Mouse (Mus musculus) liver, embryonic 13.5 days (tissue): ENCODE measurements around the gene Arhgef6. TPM values are rescaled to one million over a fixed set of nuclear protein-coding genes. Genes with fewer than 3 reads are reported as not detected.

Experiments
- ATAC-seq: fragments of 200-750 bp; cut with Nextera tagmentation; 2 replicates; pipeline ENCODE4 v1.8.0; 2017; ENCODE audit warnings: low read depth, mild to moderate bottlenecking, moderate number of reproducible peaks, moderate library complexity
- DNase-seq: peaks from one replicate; pipeline ENCODE4 v3.0.0; 2022
- H3K27ac ChIP-seq: fragments of 300-500 bp; sonication (generic); 2 replicates; pipeline ENCODE4 v1.5.1; 2015; ENCODE audit warnings: moderate library complexity, mild to moderate bottlenecking, inconsistent platforms
- H3K27me3 ChIP-seq: fragments of 300-500 bp; sonication (generic); 2 replicates; pipeline ENCODE4 v1.6.1; 2015; ENCODE audit warnings: mild to moderate bottlenecking, inconsistent platforms
- H3K36me3 ChIP-seq: fragments of 300-500 bp; sonication (generic); 2 replicates; pipeline ENCODE4 v1.6.1; 2015; ENCODE audit warnings: mild to moderate bottlenecking, inconsistent platforms
- H3K4me1 ChIP-seq: fragments of 300-500 bp; sonication (generic); replicated peaks from 2 replicates; pipeline ENCODE4 v1.6.1; 2015; ENCODE audit warnings: inconsistent platforms
- H3K4me2 ChIP-seq: fragments of 300-500 bp; sonication (generic); 2 replicates; pipeline ENCODE4 v1.6.1; 2015; ENCODE audit warnings: inconsistent platforms, mild to moderate bottlenecking, moderate library complexity
- H3K4me3 ChIP-seq: fragments of 300-500 bp; sonication (generic); replicated peaks from 2 replicates; pipeline ENCODE4 v1.5.1; 2015; ENCODE audit warnings: mild to moderate bottlenecking, inconsistent platforms
- H3K9ac ChIP-seq: fragments of 300-500 bp; sonication (generic); 2 replicates; pipeline ENCODE4 v1.6.1; 2015; ENCODE audit warnings: mild to moderate bottlenecking, inconsistent platforms
- H3K9me3 ChIP-seq: fragments of 300-500 bp; sonication (generic); replicated peaks from 2 replicates; pipeline ENCODE4 v1.6.1; 2016; ENCODE audit warnings: inconsistent platforms
- WGBS: fragments of 180-500 bp; shearing (Covaris S2); methylation state at CpG from one replicate; pipeline ENCODE4 v1.1.7; 2015; ENCODE audit not compliant: insufficient replicate concordance; 5-methylcytosine and 5-hydroxymethylcytosine counted together
- polyA plus RNA-seq: library from polyadenylated mRNA; unstranded; fragments of >200 nt; fragmentation: Nextera tagmentation; extraction: Ambion mirVana; gene quantifications from 2 replicates; pipeline ENCODE4 v1.2.1, GENCODE M21; 2015

Arhgef6 gene
- polyA plus RNA-seq = 3.3 and 4.6 TPM in 2 replicates

DNA sequence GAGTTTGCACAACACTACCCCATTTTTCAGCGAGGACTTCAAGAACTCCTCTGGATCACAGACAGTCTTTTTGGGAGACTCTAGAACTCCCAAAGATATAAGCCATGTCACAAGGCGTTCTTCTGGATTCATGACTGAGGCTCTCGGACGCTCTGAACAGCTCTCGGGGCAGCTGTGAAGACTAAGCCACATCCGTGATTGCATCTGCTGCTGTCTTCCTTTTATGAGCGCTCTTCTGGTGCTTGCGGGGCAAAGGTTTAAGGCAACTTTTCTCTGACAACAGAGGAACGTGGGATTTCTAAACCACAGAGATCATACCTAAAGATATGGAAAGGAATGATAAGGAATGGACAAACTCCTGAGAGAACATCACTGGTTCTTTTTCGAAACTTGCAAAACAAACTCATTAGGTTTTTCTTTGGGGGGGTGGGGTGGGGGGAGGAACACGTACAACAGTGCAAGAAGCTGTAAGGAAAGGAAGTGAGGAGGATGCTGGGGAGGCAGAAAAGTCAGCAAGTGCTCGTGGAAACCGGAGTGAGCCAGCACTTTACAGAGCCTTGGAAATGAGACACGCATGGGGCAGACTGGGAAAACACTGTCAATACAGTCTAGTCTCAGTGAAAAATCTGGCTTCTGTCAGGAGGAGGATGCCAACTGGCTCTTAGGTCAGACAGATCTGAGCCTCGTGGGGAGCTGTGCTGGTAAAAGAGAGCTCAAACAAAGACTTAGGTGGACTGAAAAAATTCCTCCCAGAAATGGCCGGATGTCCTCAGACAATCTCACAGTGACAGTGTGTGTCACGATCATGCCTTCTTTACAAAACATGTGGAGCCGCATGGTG, at the start of gene Arhgef6:
Gene Arhgef6 (minus strand): TSS at position 359 of the 841 bp plus-strand sequence.
- Histone ChIP-seq H3K27ac (no peak within 1 kb of the TSS), H3K36me3 (no peaks in the 10 kb centered on the region), H3K27me3 (no peaks in the 10 kb centered on the region), H3K4me1 (no peaks in the 10 kb centered on the region; the same call in 1 of the 2 replicates), H3K4me2 (peak within 1 kb of the TSS; percentile 24), H3K9ac (no peak within 1 kb of the TSS), H3K4me3 (no peak within 1 kb of the TSS), H3K9me3 (no peaks in the 10 kb centered on the region)
- DNase-seq = no peak
- 26% methylated on average over 18 of the region's 18 CpGs for WGBS
- ATAC-seq = no peak

DNA sequence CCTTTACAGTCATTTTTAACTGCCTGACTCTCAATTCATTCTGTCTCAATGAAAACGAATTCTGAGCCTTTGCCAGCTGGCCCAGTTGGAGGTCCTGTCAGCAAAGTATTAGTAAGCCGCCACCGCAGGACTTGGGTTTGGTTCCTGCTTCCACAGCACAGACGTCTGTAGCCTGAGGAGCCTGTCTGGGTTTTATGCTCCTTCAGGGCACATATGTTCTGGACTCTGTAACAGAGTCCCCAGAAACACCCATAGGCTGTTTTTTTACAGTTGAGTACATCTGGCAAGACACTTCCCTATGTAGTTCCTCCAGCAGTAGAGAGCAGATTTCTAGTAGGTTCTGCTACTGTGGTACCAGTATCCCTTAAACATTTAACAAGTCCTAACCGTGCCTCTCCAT, 42.4 kb upstream of the Arhgef6 start:
- Histone ChIP-seq H3K27ac (no peak overlapping the region), H3K9me3 (no peaks in the 10 kb centered on the region), H3K36me3 (peaks cover 75% of the 10 kb centered on the region), H3K4me3 (no peak overlapping the region), H3K27me3 (no peaks in the 10 kb centered on the region), H3K4me1 (no peaks in the 10 kb centered on the region), H3K9ac (no peak overlapping the region), H3K4me2 (no peak overlapping the region)
- DNase-seq (no peak), ATAC-seq (no peak)
- 74% methylated on average over 5 of the region's 5 CpGs for WGBS

DNA sequence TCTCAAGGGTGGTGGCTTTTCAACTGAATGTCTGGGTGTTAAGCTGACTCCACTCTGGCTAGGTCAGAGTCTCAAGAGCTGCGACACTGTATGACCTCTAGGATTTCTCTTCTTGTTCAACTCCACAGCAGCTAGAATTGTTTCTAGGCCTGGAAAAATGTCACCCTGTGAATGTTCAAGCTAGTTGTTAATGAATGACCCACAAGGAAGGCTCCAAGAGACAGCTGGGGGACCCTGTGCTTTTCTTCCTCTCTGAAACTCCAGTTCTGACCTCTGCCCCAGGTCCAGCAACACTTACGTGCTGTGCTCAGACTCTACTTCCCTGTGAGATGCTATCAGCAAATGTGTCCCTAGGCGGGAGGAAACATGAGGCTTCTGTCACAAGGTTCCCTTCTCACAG, 40.0 kb upstream of the Arhgef6 start:
- Histone ChIP-seq H3K36me3 (peaks cover 53% of the 10 kb centered on the region), H3K4me1 (peaks cover 9% of the 10 kb centered on the region), H3K4me3 (no peak overlapping the region), H3K27ac (no peak overlapping the region; the same call in 1 of the 2 replicates), H3K4me2 (no peak overlapping the region), H3K27me3 (no peaks in the 10 kb centered on the region), H3K9me3 (no peaks in the 10 kb centered on the region), H3K9ac (no peak overlapping the region)
- ATAC-seq = no peak
- WGBS = 77% methylated on average over 3 of the region's 3 CpGs
- DNase-seq = no peak

DNA sequence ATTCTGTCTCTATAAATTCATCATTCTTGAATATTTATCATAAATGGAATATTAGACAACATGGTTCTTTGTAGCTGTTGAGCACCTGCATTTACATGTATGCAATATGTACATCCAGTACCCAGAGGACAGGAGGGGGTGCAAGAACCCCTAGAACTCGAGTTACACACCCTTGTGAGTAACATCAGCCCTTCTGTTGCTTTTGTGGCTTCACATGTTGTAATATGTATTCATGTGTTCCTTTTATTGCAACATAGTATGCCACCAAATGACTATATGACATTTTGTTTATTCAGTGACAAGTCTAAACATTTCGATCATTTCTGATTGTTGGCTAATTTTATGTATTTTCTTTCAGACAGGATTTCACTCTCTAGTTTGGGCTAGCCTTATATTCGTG, 38.6 kb upstream of the Arhgef6 start:
- Histone ChIP-seq H3K9ac (no peak overlapping the region), H3K9me3 (no peaks in the 10 kb centered on the region), H3K27me3 (no peaks in the 10 kb centered on the region), H3K4me3 (no peak overlapping the region), H3K27ac (no peak overlapping the region), H3K36me3 (peaks cover 45% of the 10 kb centered on the region), H3K4me2 (no peak overlapping the region), H3K4me1 (peaks cover 24% of the 10 kb centered on the region)
- no peak for ATAC-seq
- no peak for DNase-seq
- 72% methylated on average over 3 of the region's 3 CpGs for WGBS

DNA sequence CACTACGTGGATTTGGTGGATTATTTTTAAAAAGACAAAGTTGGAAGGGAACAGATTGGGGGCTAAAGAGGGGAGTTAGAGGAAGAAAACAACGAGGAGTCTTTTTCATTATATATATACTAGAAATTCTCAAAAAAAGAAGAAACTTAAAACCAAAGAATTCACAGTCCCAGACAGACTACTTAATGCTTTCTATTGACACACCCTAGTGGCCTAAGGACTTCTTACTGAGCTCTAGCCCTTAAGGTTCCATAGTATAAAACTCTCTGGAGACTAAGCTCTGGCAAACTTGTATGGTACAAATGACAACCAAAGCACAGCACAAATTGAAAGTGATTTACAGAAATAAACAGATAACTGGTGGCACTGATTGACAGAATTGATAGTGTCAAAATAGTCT, 35.5 kb upstream of the Arhgef6 start:
- H3K9ac ChIP-seq = peak overlapping the region; percentile 47
- ATAC-seq = no peak

DNA sequence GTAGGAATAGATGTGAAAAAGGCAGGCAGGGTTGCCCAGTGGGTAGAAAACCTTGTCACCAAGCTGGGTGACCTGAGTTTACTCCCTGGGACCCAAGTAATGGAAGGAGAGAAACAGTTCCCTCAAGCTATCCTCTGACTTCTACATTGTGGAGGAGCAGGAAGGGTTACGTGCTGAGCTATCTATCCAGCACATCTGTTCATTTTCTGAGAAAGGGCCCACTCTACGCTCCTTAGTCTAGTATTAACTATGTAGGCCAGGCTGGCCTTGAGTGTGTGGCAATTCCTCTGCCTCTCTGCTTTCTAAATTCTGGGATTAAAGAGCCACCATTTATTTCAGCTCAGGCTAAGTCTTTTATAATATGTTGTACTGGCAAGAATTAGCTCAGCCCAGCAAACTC, 35.0 kb upstream of the Arhgef6 start:
- peaks cover 17% of the 10 kb centered on the region for H3K36me3 ChIP-seq
- peak overlapping the region; percentile 47 for H3K9ac ChIP-seq
- peak overlapping the region; percentile 48 for H3K4me2 ChIP-seq
- H3K27me3 ChIP-seq = no peaks in the 10 kb centered on the region
- H3K27ac ChIP-seq = peak overlapping the region; percentile 85
- no peak overlapping the region for H3K4me3 ChIP-seq
- ATAC-seq = peak; percentile 98
- no peaks in the 10 kb centered on the region for H3K9me3 ChIP-seq
- H3K4me1 ChIP-seq = peaks cover 38% of the 10 kb centered on the region
- WGBS = 35% methylated on average over 2 of the region's 2 CpGs
- DNase-seq = peak; percentile 56

More for the DNA sequence above, 35.5 kb upstream of the Arhgef6 start:
- H3K36me3 ChIP-seq = peaks cover 20% of the 10 kb centered on the region
- DNase-seq = no peak
- H3K27ac ChIP-seq = peak overlapping the region; percentile 85
- no peak overlapping the region for H3K4me3 ChIP-seq
- no peaks in the 10 kb centered on the region for H3K9me3 ChIP-seq
- H3K4me1 ChIP-seq = peaks cover 38% of the 10 kb centered on the region
- WGBS = 41% methylated on average over 2 of the region's 2 CpGs
- H3K4me2 ChIP-seq = peak overlapping the region; percentile 48
- no peaks in the 10 kb centered on the region for H3K27me3 ChIP-seq

DNA sequence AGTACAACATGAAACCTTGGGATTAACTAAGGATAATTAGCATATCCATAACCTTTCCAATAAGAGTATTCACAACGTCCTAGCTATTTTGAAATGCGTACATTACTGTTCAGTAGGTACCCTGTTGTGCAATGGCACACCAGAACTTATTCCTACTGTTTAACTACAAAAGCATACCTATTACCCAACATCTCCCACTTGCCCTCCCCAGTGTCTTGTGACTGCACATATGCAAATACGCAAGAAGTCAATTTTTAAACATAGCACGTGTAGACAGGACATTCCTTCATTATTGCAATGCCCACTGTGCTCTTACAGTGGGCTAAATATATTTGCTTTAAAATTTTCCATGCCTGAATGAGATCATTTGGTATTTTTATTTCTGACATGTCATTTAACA, 34.4 kb upstream of the Arhgef6 start:
- DNase-seq = no peak
- Histone ChIP-seq H3K36me3 (peaks cover 13% of the 10 kb centered on the region), H3K4me3 (no peak overlapping the region), H3K27ac (peak overlapping the region; percentile 85), H3K9ac (peak overlapping the region; percentile 36; the same call in 1 of the 2 replicates), H3K27me3 (no peaks in the 10 kb centered on the region), H3K4me1 (peaks cover 38% of the 10 kb centered on the region), H3K4me2 (no peak overlapping the region), H3K9me3 (no peaks in the 10 kb centered on the region)
- WGBS = 61% methylated on average over 4 of the region's 4 CpGs
- ATAC-seq = no peak

DNA sequence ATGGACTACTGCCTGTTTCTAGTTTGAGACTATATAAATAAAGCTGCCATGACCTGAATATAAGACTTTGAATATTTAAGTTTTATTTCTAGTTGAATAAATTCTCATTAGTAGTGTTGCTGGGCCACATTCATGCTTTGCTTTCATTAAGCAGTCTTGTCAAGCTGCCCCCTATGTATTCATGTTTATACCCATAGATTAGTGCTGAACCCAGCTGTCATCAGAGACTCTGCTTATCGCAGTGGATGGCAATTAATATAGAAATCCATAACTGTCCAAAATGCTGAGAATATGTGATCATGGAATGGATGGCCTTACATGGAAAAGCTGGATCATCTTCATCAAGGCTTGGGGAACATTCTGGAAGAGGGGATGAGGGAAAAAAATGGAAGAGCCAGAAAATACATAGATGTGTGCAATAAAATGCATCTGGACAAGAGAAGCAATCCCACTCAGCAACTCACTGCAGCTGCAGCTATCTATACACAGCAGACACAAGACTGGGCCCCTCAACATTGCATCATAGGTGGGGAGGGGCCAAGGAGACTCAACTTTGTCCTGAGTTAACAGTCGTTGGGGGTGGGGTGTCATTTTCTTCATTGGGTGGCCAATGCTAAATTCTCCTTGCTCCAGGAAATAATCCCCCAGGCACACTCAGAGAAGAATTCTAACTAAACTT, 26.5 kb upstream of the Arhgef6 start:
- H3K36me3 ChIP-seq = no peaks in the 10 kb centered on the region
- H3K9ac ChIP-seq = peak overlapping the region; percentile 39; the same call in 1 of the 2 replicates
- H3K27me3 ChIP-seq = no peaks in the 10 kb centered on the region
- DNase-seq = peak; percentile 75
- no peaks in the 10 kb centered on the region for H3K9me3 ChIP-seq
- peak; percentile 98 for ATAC-seq
- no peak overlapping the region for H3K4me3 ChIP-seq
- H3K27ac ChIP-seq = peak overlapping the region; percentile 93
- H3K4me1 ChIP-seq = peaks cover 34% of the 10 kb centered on the region
- peak overlapping the region; percentile 43 for H3K4me2 ChIP-seq
- WGBS = 33% methylated on average over 2 of the region's 2 CpGs

DNA sequence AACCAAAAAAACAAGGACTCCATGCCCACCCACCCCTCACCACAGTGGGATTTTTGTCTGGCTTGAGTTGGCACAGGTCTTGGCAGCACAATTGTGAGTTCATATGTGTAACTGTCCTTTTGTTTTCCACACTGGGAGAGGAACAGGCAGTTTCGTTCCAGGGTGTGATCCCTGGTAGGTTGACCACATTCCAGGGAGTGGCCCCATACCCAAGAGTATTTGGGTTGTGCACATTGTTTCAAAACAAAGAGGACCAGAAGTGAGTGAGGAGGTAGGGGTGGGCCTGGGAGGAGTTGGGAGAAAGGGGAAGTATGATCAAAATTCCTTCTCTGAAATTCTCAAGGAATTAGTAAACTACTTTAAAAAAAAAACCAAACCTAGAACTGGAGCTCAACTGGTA, 20.8 kb upstream of the Arhgef6 start:
- Histone ChIP-seq H3K9ac (no peak overlapping the region), H3K4me1 (peaks cover 19% of the 10 kb centered on the region), H3K36me3 (no peaks in the 10 kb centered on the region), H3K9me3 (no peaks in the 10 kb centered on the region), H3K27me3 (no peaks in the 10 kb centered on the region), H3K4me2 (no peak overlapping the region), H3K4me3 (no peak overlapping the region), H3K27ac (no peak overlapping the region)
- ATAC-seq = no peak
- no peak for DNase-seq
- WGBS = 52% methylated on average over 1 of the region's 1 CpGs

DNA sequence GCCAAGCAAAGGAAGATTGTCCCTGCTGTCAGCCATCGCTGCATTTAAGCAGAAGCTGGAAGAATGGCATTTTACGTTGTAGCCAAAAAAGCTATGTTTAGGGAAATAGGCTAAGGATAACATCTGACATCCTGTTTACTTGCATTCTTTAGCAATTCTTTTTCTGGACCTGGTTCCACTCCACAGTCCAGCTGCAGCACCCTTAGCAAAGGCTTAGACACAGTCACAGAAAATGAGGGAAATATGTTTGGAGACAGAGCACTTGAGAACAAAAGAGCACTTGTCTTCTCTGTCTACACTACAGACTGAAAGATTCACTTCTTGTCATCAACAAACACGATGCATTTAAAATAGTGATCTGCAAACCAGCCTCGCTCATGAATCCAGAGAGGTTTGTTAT, 691 bp upstream of the Arhgef6 start:
- Histone ChIP-seq H3K4me1 (no peaks in the 10 kb centered on the region; the same call in 1 of the 2 replicates), H3K27ac (no peak overlapping the region), H3K9me3 (no peaks in the 10 kb centered on the region), H3K36me3 (no peaks in the 10 kb centered on the region), H3K27me3 (no peaks in the 10 kb centered on the region), H3K4me3 (no peak overlapping the region), H3K9ac (no peak overlapping the region), H3K4me2 (peak overlapping the region; percentile 24; the same call in 1 of the 2 replicates)
- ATAC-seq = no peak
- 53% methylated on average over 4 of the region's 4 CpGs for WGBS
- DNase-seq = no peak

DNA sequence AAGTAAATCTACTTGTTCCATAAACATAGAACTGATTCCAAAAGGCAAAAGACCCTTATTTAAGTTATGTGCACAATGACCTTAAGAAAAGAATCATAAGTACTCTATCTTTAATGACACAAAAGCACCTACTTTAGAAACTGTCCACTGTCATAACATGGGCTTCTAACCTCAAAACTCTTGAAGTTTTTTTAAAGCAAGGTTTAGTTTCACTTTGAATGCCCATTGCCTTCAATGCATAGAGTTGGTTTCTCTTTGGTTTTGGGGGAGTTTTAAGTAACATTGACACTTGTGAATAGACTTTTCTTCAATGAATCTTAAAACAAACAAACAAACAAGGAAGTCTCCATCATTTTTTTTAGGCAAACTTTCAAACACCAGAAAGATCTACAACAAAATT, 947 bp downstream of the Arhgef6 start:
- H3K4me2 ChIP-seq = no peak overlapping the region
- no peaks in the 10 kb centered on the region for H3K27me3 ChIP-seq
- no peak for DNase-seq
- H3K4me1 ChIP-seq = no peaks in the 10 kb centered on the region; the same call in 1 of the 2 replicates
- no peak overlapping the region for H3K9ac ChIP-seq
- H3K4me3 ChIP-seq = no peak overlapping the region
- no peaks in the 10 kb centered on the region for H3K36me3 ChIP-seq
- no peak overlapping the region for H3K27ac ChIP-seq
- no peak for ATAC-seq
- H3K9me3 ChIP-seq = no peaks in the 10 kb centered on the region
